Mouse (Mus musculus): ENCODE results near the gene Zbtb48. TPM values are rescaled to one million over a fixed set of nuclear protein-coding genes. Genes with fewer than 3 reads are reported as not detected.

Gene Zbtb48
- total and polyA plus RNA-seq, 3 experiments = 12.1 to 21.4 TPM; not detected in 1

GRCm38 (mm10) chr4:151995371-151996172, 31.9 kb downstream of the Zbtb48 start:
- Histone ChIP-seq H3K4me1 (ENCODE audit: control insufficient read depth in 1 of 2, insufficient read depth in 2 of 2, low read length in 2 of 2) (peaks cover 5 to 30% of the 10 kb centered on the region in 2 experiments), H3K27me3 (ENCODE audit: control insufficient read depth in 1 of 2, insufficient read depth in 2 of 2, low read length in 2 of 2) (no peaks in the 10 kb centered on the region), H3K9ac (ENCODE audit: control insufficient read depth, low read depth, low read length, poor library complexity, severe bottlenecking) (peak overlapping the region; percentile 80), H3K9me3 (replicated peaks; ENCODE audit: insufficient read depth, low read length) (no peaks in the 10 kb centered on the region), H3K4me3 (ENCODE audit: control insufficient read depth in 1 of 2, insufficient read depth in 1 of 2, low read depth in 2 of 2, low read length in 2 of 2) (peak overlapping the region; percentile 83 to 85), H3K79me2 (ENCODE audit: control insufficient read depth, insufficient read depth, low read length, poor library complexity) (peaks cover 6% of the 10 kb centered on the region; the same call in 1 of the 2 replicates), H3K36me3 (ENCODE audit: control insufficient read depth in 1 of 2, insufficient read depth in 2 of 2, low read length in 2 of 2) (peaks cover 0 to 20% of the 10 kb centered on the region in 2 experiments; a peak in 2 of 4 replicates), H3K27ac (ENCODE audit: control insufficient read depth, low read depth, low read length) (peak overlapping the region; percentile 27; the same call in 1 of the 2 replicates)
- TF ChIP-seq NELFE (IDR thresholded peaks at IDR 0.05; ENCODE audit: low read depth, low read length) (peak; percentile 11; the same call in 1 of the 2 replicates), CTCF (IDR thresholded peaks at IDR 0.05 in 2 of 3, conservative IDR thresholded peaks at IDR 0.05 in 1 of 3; ENCODE audit: control insufficient read depth in 1 of 3, insufficient read depth in 1 of 3, low read depth in 2 of 3, low read length in 3 of 3, poor library complexity in 1 of 3, severe bottlenecking in 1 of 3) (no peak), E2F4 (IDR thresholded peaks at IDR 0.05; ENCODE audit: borderline replicate concordance, low read depth, low read length) (peak; percentile 54; the same call in 1 of the 2 replicates)
- DNase-seq (ENCODE audit: low read depth, low spot score) = no peak

GRCm38 (mm10) chr4:151994228-151995171, 33.0 kb downstream of the Zbtb48 start:
- Histone ChIP-seq H3K9me3 (replicated peaks; ENCODE audit: insufficient read depth, low read length) (no peaks in the 10 kb centered on the region), H3K27me3 (ENCODE audit: control insufficient read depth in 1 of 2, insufficient read depth in 2 of 2, low read length in 2 of 2) (no peaks in the 10 kb centered on the region), H3K36me3 (ENCODE audit: control insufficient read depth in 1 of 2, insufficient read depth in 2 of 2, low read length in 2 of 2) (peaks cover 0 to 18% of the 10 kb centered on the region in 2 experiments; a peak in 2 of 4 replicates), H3K27ac (ENCODE audit: control insufficient read depth, low read depth, low read length) (peak overlapping the region; percentile 42), H3K79me2 (ENCODE audit: control insufficient read depth, insufficient read depth, low read length, poor library complexity) (peaks cover 6% of the 10 kb centered on the region; the same call in 1 of the 2 replicates), H3K4me1 (ENCODE audit: control insufficient read depth in 1 of 2, insufficient read depth in 2 of 2, low read length in 2 of 2) (peaks cover 5 to 25% of the 10 kb centered on the region in 2 experiments), H3K9ac (ENCODE audit: control insufficient read depth, low read depth, low read length, poor library complexity, severe bottlenecking) (peak overlapping the region; percentile 50), H3K4me3 (ENCODE audit: control insufficient read depth in 1 of 2, insufficient read depth in 1 of 2, low read depth in 2 of 2, low read length in 2 of 2) (peak overlapping the region; percentile 30 to 52)
- peak; percentile 84 for DNase-seq (ENCODE audit: low read depth, low spot score)
- TF ChIP-seq BHLHE40 (IDR thresholded peaks at IDR 0.05; ENCODE audit: borderline replicate concordance, low read depth, low read length) (peak; percentile 75; the same call in 1 of the 2 replicates), KAT2A (conservative IDR thresholded peaks at IDR 0.05; ENCODE audit: low read depth, low read length) (no peak), ETS1 (IDR thresholded peaks at IDR 0.05; ENCODE audit: low read depth, low read length) (peak; percentile 94), MXI1 (IDR thresholded peaks at IDR 0.05; ENCODE audit: low read depth, low read length) (peak; percentile 63), MYB (IDR thresholded peaks at IDR 0.05; ENCODE audit: low read depth, low read length) (peak; percentile 73), RCOR1 (IDR thresholded peaks at IDR 0.05; ENCODE audit: low read depth, low read length) (peak; percentile 99), NELFE (IDR thresholded peaks at IDR 0.05; ENCODE audit: low read depth, low read length) (no peak), CHD2 (IDR thresholded peaks at IDR 0.05; ENCODE audit: low read length) (no peak), USF2 (IDR thresholded peaks at IDR 0.05; ENCODE audit: borderline replicate concordance in 1 of 2, insufficient read depth in 1 of 2, low read depth in 1 of 2, low read length in 2 of 2) (no peak), CTCF (IDR thresholded peaks at IDR 0.05 in 2 of 3, conservative IDR thresholded peaks at IDR 0.05 in 1 of 3; ENCODE audit: control insufficient read depth in 1 of 3, insufficient read depth in 1 of 3, low read depth in 2 of 3, low read length in 3 of 3, poor library complexity in 1 of 3, severe bottlenecking in 1 of 3) (no peak), TBP (IDR thresholded peaks at IDR 0.05; ENCODE audit: low read depth, low read length) (no peak), MAFK (IDR thresholded peaks at IDR 0.05; ENCODE audit: borderline replicate concordance, low read depth, low read length) (peak; percentile 67; the same call in 1 of the 2 replicates), SIN3A (IDR thresholded peaks at IDR 0.05; ENCODE audit: low read length) (peak; percentile 82), SMC3 (IDR thresholded peaks at IDR 0.05; ENCODE audit: low read depth, low read length) (no peak), CHD1 (IDR thresholded peaks at IDR 0.05; ENCODE audit: low read depth, low read length) (no peak), USF1 (IDR thresholded peaks at IDR 0.05; ENCODE audit: low read depth, low read length) (no peak), RAD21 (IDR thresholded peaks at IDR 0.05; ENCODE audit: low read depth, low read length) (no peak), ZMIZ1 (IDR thresholded peaks at IDR 0.05; ENCODE audit: low read depth, low read length) (no peak), POLR2AphosphoS2 (IDR thresholded peaks at IDR 0.05; ENCODE audit: low read length) (no peak), MYC (IDR thresholded peaks at IDR 0.05; ENCODE audit: low read depth, low read length) (no peak), E2F4 (IDR thresholded peaks at IDR 0.05; ENCODE audit: borderline replicate concordance, low read depth, low read length) (no peak), GABPA (IDR thresholded peaks at IDR 0.05; ENCODE audit: low read depth, low read length) (no peak), ZKSCAN1 (IDR thresholded peaks at IDR 0.05; ENCODE audit: low read depth, low read length) (no peak), ZC3H11A (IDR thresholded peaks at IDR 0.05; ENCODE audit: low read depth, low read length) (no peak), ZNF384 (IDR thresholded peaks at IDR 0.05; ENCODE audit: low read depth, low read length) (no peak), MEF2A (IDR thresholded peaks at IDR 0.05; ENCODE audit: extremely low read depth, insufficient replicate concordance, low read depth, low read length, poor library complexity, severe bottlenecking) (no peak)
